Mouse (Mus musculus): ENCODE data around the gene Fam187a. TPM values are rescaled to one million over a fixed set of nuclear protein-coding genes. Genes with fewer than 3 reads are reported as not detected.

Gene Fam187a
- total RNA-seq (2021), result not detected
- long read RNA-seq, experiment 1, result 0 reads
- long read RNA-seq, experiment 2, result 0 reads

- no peak for DNase-seq (ENCODE audit: low spot score)
Measured at GRCm38 (mm10) chr11:102884616-102885219, at the start of gene Fam187a. Gene Fam187a, plus strand, starts transcription at chr11:102885169.

GRCm38 (mm10) chr11:102835549-102835948 lies 49.4 kb upstream of the Fam187a start, which contains the start of gene Higd1b:
Gene Higd1b, plus strand, starts transcription at chr11:102835849.
- no peak for DNase-seq (ENCODE audit: low spot score)

- no peak for DNase-seq (ENCODE audit: low spot score)
Measured at GRCm38 (mm10) chr11:102836146-102836545, 48.8 kb upstream of the Fam187a start.

GRCm38 (mm10) chr11:102837385-102837784 lies 47.6 kb upstream of the Fam187a start:
- no peak for DNase-seq (ENCODE audit: low spot score)

- DNase-seq (ENCODE audit: low spot score), result no peak
Measured at GRCm38 (mm10) chr11:102838126-102838525, 46.8 kb upstream of the Fam187a start.

- no peak for DNase-seq (ENCODE audit: low spot score)
Measured at GRCm38 (mm10) chr11:102838616-102839150, 46.3 kb upstream of the Fam187a start.

GRCm38 (mm10) chr11:102845926-102846325 lies 39.0 kb upstream of the Fam187a start:
- DNase-seq (ENCODE audit: low spot score), result no peak

- peak; percentile 61 for DNase-seq (ENCODE audit: low spot score)
Measured at GRCm38 (mm10) chr11:102851883-102852282, 33.1 kb upstream of the Fam187a start.

GRCm38 (mm10) chr11:102853760-102854159 lies 31.2 kb upstream of the Fam187a start:
- no peak for DNase-seq (ENCODE audit: low spot score)

GRCm38 (mm10) chr11:102855941-102856340 lies 29.0 kb upstream of the Fam187a start:
- no peak for DNase-seq (ENCODE audit: low spot score)

- peak; percentile 29 for DNase-seq (ENCODE audit: low spot score)
Measured at GRCm38 (mm10) chr11:102858951-102859350, 26.0 kb upstream of the Fam187a start.

- peak; percentile 76 for DNase-seq (ENCODE audit: low spot score)
Measured at GRCm38 (mm10) chr11:102859933-102860332, 25.0 kb upstream of the Fam187a start.

- peak; percentile 66 for DNase-seq (ENCODE audit: low spot score)
Measured at GRCm38 (mm10) chr11:102864272-102864671, 20.7 kb upstream of the Fam187a start.

- DNase-seq (ENCODE audit: low spot score), result no peak
Measured at GRCm38 (mm10) chr11:102874801-102875334, 10.1 kb upstream of the Fam187a start.

- DNase-seq (ENCODE audit: low spot score), result no peak
Measured at GRCm38 (mm10) chr11:102879558-102879957, 5.4 kb upstream of the Fam187a start.

GRCm38 (mm10) chr11:102880585-102881313 lies 4.2 kb upstream of the Fam187a start, which contains the start of the genes Eftud2 and Ccdc103:
Gene Eftud2, minus strand, starts transcription at chr11:102880985.
Gene Ccdc103, plus strand, starts transcription at chr11:102881204.
- DNase-seq (ENCODE audit: low spot score), result peak; percentile 95

GRCm38 (mm10) chr11:102881314-102882198 lies 3.4 kb upstream of the Fam187a start:
- no peak for DNase-seq (ENCODE audit: low spot score)

GRCm38 (mm10) chr11:102887433-102887832 lies 2.5 kb downstream of the Fam187a start:
- DNase-seq (ENCODE audit: low spot score), result no peak

- DNase-seq (ENCODE audit: low spot score), result no peak
Measured at GRCm38 (mm10) chr11:102888135-102888534, 3.2 kb downstream of the Fam187a start.

- no peak for DNase-seq (ENCODE audit: low spot score)
Measured at GRCm38 (mm10) chr11:102890096-102890495, 5.1 kb downstream of the Fam187a start.

- DNase-seq (ENCODE audit: low spot score), result peak; percentile 64
Measured at GRCm38 (mm10) chr11:102893015-102893651, 8.2 kb downstream of the Fam187a start.
